12 mouse cellular contexts compared by ENCODE assay signal in genomic region chr2:32037279-32037858, GRCm38 (mm10). TPM values are rescaled to one million over a fixed set of nuclear protein-coding genes. Genes with fewer than 3 reads are reported as not detected.
A peak's percentile ranks its signal among the peaks of the same experiment; 100 is the strongest.
DNase-seq lines count a peak whose midpoint lies in the region; ATAC-seq and TF ChIP-seq lines count a peak whose summit lies in the region.
"Had no signal": no experiment of that assay in that cellular context is flagged by ENCODE, and none has a peak within 500 bp of the region (broad histone marks: within the 10 kb centered on the region; RNA-seq: fewer than 3 reads in every experiment).

No protein-coding gene starts in this region.

- WGBS in heart, postnatal 0 days = 53% methylated on average over 6 of the region's 6 CpGs

- peak overlapping the region; percentile 57 for H3K27ac ChIP-seq in heart, postnatal 0 days (ENCODE audit: low read depth)
- H3K27ac ChIP-seq: limb, embryonic 15.5 days had no signal

- peak overlapping the region; percentile 46; the same call in 1 of the 2 replicates for H3K9ac ChIP-seq in heart, postnatal 0 days (replicated peaks; ENCODE audit: low read depth, low read length)
- H3K9ac ChIP-seq: limb, embryonic 15.5 days had no signal

- H3K4me1 ChIP-seq in heart, postnatal 0 days (ENCODE audit: control insufficient read depth, insufficient read depth) = peaks cover 13% of the 10 kb centered on the region; the same call in 1 of the 2 replicates
- H3K4me1 ChIP-seq: limb, embryonic 15.5 days had no signal

- H3K4me2 ChIP-seq in heart, postnatal 0 days (ENCODE audit: low read depth, low read length) = no peak overlapping the region
- H3K4me2 ChIP-seq: limb, embryonic 15.5 days had no signal

- TF ChIP-seq EP300 in heart, postnatal 0 days (IDR thresholded peaks at IDR 0.05; ENCODE audit: low read depth) = no peak

- no peak overlapping the region for H3K4me3 ChIP-seq in heart, postnatal 0 days (ENCODE audit: low read depth, low read length)
- H3K4me3 ChIP-seq: erythroblast, embryonic 14.5 days; limb, embryonic 15.5 days had no signal

- no peak for TF ChIP-seq CTCF in heart, postnatal 0 days (IDR thresholded peaks at IDR 0.05; ENCODE audit: low read depth)

- ATAC-seq in heart, postnatal 0 days (ENCODE audit: insufficient read depth, low read depth) = 0 out of 2 replicates have a peak, but pooled peaks have one; percentile 34
- ATAC-seq in monocyte, adult 5-6 weeks (replicated peaks; ENCODE audit: insufficient number of reproducible peaks, low FRiP score, low TSS enrichment, poor library complexity, severe bottlenecking) = no peak
- ATAC-seq: midbrain, embryonic 16.5 days had no signal

- H3K9me3 ChIP-seq in heart, postnatal 0 days (replicated peaks; ENCODE audit: control insufficient read depth, low read length) = no peaks in the 10 kb centered on the region
- H3K9me3 ChIP-seq: limb, embryonic 15.5 days had no signal

- H3K27me3 ChIP-seq in heart, postnatal 0 days (ENCODE audit: control insufficient read depth, insufficient read depth, low read length) = no peaks in the 10 kb centered on the region
- no peaks in the 10 kb centered on the region for H3K27me3 ChIP-seq in splenic B cell, adult 2 months (ENCODE audit: control insufficient read depth, insufficient read depth, low read length, poor library complexity, severe bottlenecking)
- H3K27me3 ChIP-seq: limb, embryonic 15.5 days had no signal

- no peak for DNase-seq in heart, postnatal 0 days (ENCODE audit: low spot score)
- DNase-seq in heart, postnatal 4 days = no peak
- DNase-seq in lung, postnatal 36 days = peak; percentile 6
- no peak for DNase-seq in lung, postnatal 25 days (ENCODE audit: low spot score)
- DNase-seq in T-cell, adult 2 months (ENCODE audit: low spot score) = peak; percentile 62
- DNase-seq in splenic B cell, adult 2 months (ENCODE audit: low read depth, low spot score) = peak; percentile 19
- DNase-seq in cerebellum, adult 18-20 months = no peak
- DNase-seq: gastrocnemius, postnatal 10 days had no signal

- peaks cover 67% of the 10 kb centered on the region for H3K36me3 ChIP-seq in heart, postnatal 0 days (replicated peaks; ENCODE audit: control insufficient read depth, insufficient read depth, low read length)
- peaks cover 2% of the 10 kb centered on the region for H3K36me3 ChIP-seq in splenic B cell, adult 2 months (ENCODE audit: control insufficient read depth, insufficient read depth, low read length, poor library complexity, severe bottlenecking)

RNA-seq across cellular contexts. Expression of gene Fam78a, which starts 47.3 kb away (rescaled TPM):
- total RNA-seq in heart, postnatal 0 days (2014; rRNA removed; ENCODE audit: low replicate concordance) = 28.7 and 34.9 TPM in 2 replicates
- polyA plus RNA-seq in heart, postnatal 0 days (2015; fragmentation: Nextera tagmentation; extraction: Ambion mirVana) = 14.6 and 18.0 TPM in 2 replicates
- total RNA-seq in heart, postnatal 4 days (2021) = 10 to 100 TPM; 40.9 to 42.5 TPM
- 9.3 to 23.1 TPM (median 14.2 TPM) in 3 replicates for total RNA-seq in monocyte, adult 5-6 weeks (2017)

RNA-seq across cellular contexts. Expression of gene Plpp7, which starts 58.0 kb away (rescaled TPM):
- total RNA-seq in heart, postnatal 0 days (2014; rRNA removed; ENCODE audit: low replicate concordance) = 30.7 and 56.3 TPM in 2 replicates
- polyA plus RNA-seq in heart, postnatal 0 days (2015; fragmentation: Nextera tagmentation; extraction: Ambion mirVana) = 23.4 and 24.0 TPM in 2 replicates
- total RNA-seq in heart, postnatal 4 days (2021) = 10 to 100 TPM; 15.7 to 20.5 TPM
- total RNA-seq in monocyte, adult 5-6 weeks (2017) = 1.2 TPM in 1 of 3 replicates, not detected in the others

Comparison
In these comparisons a context has a peak if more than half of its experiments do, and no peak if none do; other contexts are left out.
1. DNase-seq: peak in lung, postnatal 36 days (single experiment), T-cell, adult 2 months (single experiment) and splenic B cell, adult 2 months (single experiment); none in heart, postnatal 0 days (single experiment), heart, postnatal 4 days (single experiment), lung, postnatal 25 days (single experiment) and cerebellum, adult 18-20 months (0 of 2).